Mouse (Mus musculus): ENCODE data around the gene Olfr319. TPM values are rescaled to one million over a fixed set of nuclear protein-coding genes. Genes with fewer than 3 reads are reported as not detected.
"Not testable (repeated sequence)": the region's sequence is repeated elsewhere in the genome, so short reads cannot be mapped to it uniquely, and the experiment has no call there.

Gene Olfr319
- not detected in 2 replicates for polyA plus RNA-seq (2014; fragmentation: Nextera tagmentation; extraction: Ambion mirVana)

DNA sequence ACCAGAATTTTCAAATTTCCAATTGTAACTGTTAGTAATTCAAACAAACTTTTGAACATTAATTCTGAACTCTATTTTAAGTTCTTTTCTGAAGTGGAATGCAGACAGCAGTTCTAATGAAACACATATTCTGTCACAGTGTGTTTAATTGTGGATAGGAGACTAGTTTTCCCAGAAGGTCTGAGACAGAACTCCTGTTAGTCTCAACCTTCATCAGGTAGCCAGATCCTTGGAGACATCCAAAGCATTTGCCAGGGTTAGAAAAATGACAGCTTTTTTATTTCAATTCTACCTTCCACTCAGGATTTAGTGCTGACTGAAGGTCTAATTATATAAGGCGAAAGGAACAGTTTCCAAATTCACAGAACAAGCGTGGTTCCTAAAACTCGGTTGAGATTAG is at the start of gene Olfr319:
Olfr319 (plus strand) TSS at position 301 of the 400 bp plus-strand sequence.
- DNase-seq (ENCODE audit: low spot score): no peak
- H3K9me3 ChIP-seq (ENCODE audit: control insufficient read depth, low read length): no peaks in the 10 kb centered on the region; the same call in 1 of the 2 replicates
- no peak for ATAC-seq (replicated peaks; ENCODE audit: low FRiP score)
- H3K4me1 ChIP-seq (replicated peaks; ENCODE audit: control insufficient read depth, insufficient read depth, low read length): no peaks in the 10 kb centered on the region
- no peaks in the 10 kb centered on the region for H3K27me3 ChIP-seq (ENCODE audit: control insufficient read depth, insufficient read depth, low read length)
- WGBS: 91% methylated on average over 3 of the region's 3 CpGs
- H3K4me3 ChIP-seq (ENCODE audit: low read depth, low read length): no peak within 1 kb of the TSS
- H3K27ac ChIP-seq (ENCODE audit: low read depth, low read length): no peak within 1 kb of the TSS
- H3K9ac ChIP-seq (ENCODE audit: low read length): no peak within 1 kb of the TSS
- no peak within 1 kb of the TSS for H3K4me2 ChIP-seq (ENCODE audit: low read depth, low read length, severe bottlenecking)
- H3K36me3 ChIP-seq (ENCODE audit: control insufficient read depth, insufficient read depth, low read length): no peaks in the 10 kb centered on the region

DNA sequence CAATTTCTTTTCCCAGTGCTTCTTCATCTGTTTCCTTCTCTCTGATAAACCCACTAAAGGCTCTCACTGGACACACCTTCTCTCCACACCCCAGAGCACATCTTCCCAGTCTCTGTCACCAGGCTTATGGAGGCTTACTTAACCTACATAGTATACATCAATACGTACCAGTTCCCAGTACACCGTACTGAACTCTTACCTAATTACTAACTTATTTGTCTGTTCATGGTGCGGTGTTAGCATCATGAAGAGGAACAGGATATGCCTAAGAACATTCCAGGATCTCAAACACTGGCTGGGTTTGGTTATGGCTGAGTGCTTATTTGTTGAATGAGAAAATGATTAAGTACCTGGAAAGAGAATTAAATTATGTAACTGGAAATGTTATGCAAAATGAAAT is 43.8 kb upstream of the Olfr319 start:
- H3K4me2 ChIP-seq (ENCODE audit: low read depth, low read length, severe bottlenecking): no peak overlapping the region
- 94% methylated on average over 3 of the region's 3 CpGs for WGBS
- H3K4me1 ChIP-seq (replicated peaks; ENCODE audit: control insufficient read depth, insufficient read depth, low read length): no peaks in the 10 kb centered on the region
- no peaks in the 10 kb centered on the region for H3K27me3 ChIP-seq (ENCODE audit: control insufficient read depth, insufficient read depth, low read length)
- no peak overlapping the region for H3K9ac ChIP-seq (ENCODE audit: low read length)
- H3K9me3 ChIP-seq (ENCODE audit: control insufficient read depth, low read length): no peaks in the 10 kb centered on the region
- H3K36me3 ChIP-seq (ENCODE audit: control insufficient read depth, insufficient read depth, low read length): no peaks in the 10 kb centered on the region
- H3K27ac ChIP-seq (ENCODE audit: low read depth, low read length): no peak overlapping the region
- ATAC-seq (replicated peaks; ENCODE audit: low FRiP score) (no peak), DNase-seq (ENCODE audit: low spot score) (no peak)
- no peak overlapping the region for H3K4me3 ChIP-seq (ENCODE audit: low read depth, low read length)

- Histone ChIP-seq H3K4me2 (ENCODE audit: low read depth, low read length, severe bottlenecking) (no peak within 1 kb of the TSS), H3K27me3 (ENCODE audit: control insufficient read depth, insufficient read depth, low read length) (no peaks in the 10 kb centered on the region), H3K9ac (ENCODE audit: low read length) (no peak within 1 kb of the TSS), H3K4me1 (replicated peaks; ENCODE audit: control insufficient read depth, insufficient read depth, low read length) (no peaks in the 10 kb centered on the region), H3K36me3 (ENCODE audit: control insufficient read depth, insufficient read depth, low read length) (no peaks in the 10 kb centered on the region), H3K4me3 (ENCODE audit: low read depth, low read length) (no peak within 1 kb of the TSS), H3K9me3 (ENCODE audit: control insufficient read depth, low read length) (no peaks in the 10 kb centered on the region), H3K27ac (ENCODE audit: low read depth, low read length) (no peak within 1 kb of the TSS)
- ATAC-seq (replicated peaks; ENCODE audit: low FRiP score) (no peak), DNase-seq (ENCODE audit: low spot score) (no peak)
- WGBS: 89% methylated on average over 4 of the region's 4 CpGs
Observed at GRCm38 (mm10) chr11:58658596-58658995, 40.4 kb upstream of the Olfr319 start, which contains the start of gene Olfr322. Gene Olfr322 (plus strand): TSS chr11:58658782.

DNA sequence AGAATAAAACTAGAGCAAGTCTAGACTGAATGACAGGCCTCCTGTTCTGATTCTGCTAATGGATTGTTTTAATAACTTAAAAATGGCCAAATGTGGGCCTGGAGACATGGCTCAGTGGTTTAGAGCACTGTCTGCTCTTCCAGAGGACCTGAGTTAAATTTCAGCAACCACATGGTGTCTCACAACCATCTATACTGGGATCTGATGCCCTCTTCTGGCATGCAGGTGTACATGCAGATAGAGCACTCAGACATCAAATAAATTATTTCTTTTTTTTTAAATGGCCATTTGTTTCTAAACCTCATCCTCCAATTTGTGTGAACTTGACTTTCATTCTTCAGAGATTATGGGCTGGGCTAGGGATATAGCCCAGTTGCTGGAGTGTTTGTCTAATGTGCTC is 29.7 kb upstream of the Olfr319 start:
- no peak overlapping the region for H3K27ac ChIP-seq (ENCODE audit: low read depth, low read length)
- no peaks in the 10 kb centered on the region for H3K36me3 ChIP-seq (ENCODE audit: control insufficient read depth, insufficient read depth, low read length)
- no peak for ATAC-seq (replicated peaks; ENCODE audit: low FRiP score)
- no peak overlapping the region for H3K4me3 ChIP-seq (ENCODE audit: low read depth, low read length)
- no peaks in the 10 kb centered on the region for H3K27me3 ChIP-seq (ENCODE audit: control insufficient read depth, insufficient read depth, low read length)
- no peak for DNase-seq (ENCODE audit: low spot score)
- no peaks in the 10 kb centered on the region for H3K4me1 ChIP-seq (replicated peaks; ENCODE audit: control insufficient read depth, insufficient read depth, low read length)
- H3K9me3 ChIP-seq (ENCODE audit: control insufficient read depth, low read length): no peaks in the 10 kb centered on the region
- H3K9ac ChIP-seq (ENCODE audit: low read length): no peak overlapping the region
- H3K4me2 ChIP-seq (ENCODE audit: low read depth, low read length, severe bottlenecking): no peak overlapping the region

DNA sequence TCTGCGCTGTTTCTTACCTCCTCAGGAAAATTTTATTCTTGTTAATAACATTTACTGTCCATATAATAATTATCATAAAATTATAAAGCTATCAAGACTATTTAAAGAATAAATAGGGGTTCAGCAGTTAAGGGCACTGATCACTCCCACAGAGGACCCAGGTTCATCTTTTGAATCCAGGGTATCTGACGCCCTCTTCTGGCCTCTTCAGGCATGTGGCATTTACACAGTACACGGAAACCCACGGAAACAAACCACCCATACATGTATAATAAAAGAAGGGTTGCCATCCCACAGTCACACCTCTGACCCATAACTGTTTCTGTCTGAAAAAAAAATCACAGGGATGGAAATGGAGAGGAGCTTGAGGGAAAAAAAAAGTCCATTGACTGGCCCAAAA is 27.1 kb upstream of the Olfr319 start:
- ATAC-seq (replicated peaks; ENCODE audit: low FRiP score) (no peak), DNase-seq (ENCODE audit: low spot score) (no peak)
- no peak overlapping the region for H3K27ac ChIP-seq (ENCODE audit: low read depth, low read length)
- H3K9ac ChIP-seq (ENCODE audit: low read length): no peak overlapping the region
- no peaks in the 10 kb centered on the region for H3K27me3 ChIP-seq (ENCODE audit: control insufficient read depth, insufficient read depth, low read length)
- no peaks in the 10 kb centered on the region for H3K4me1 ChIP-seq (replicated peaks; ENCODE audit: control insufficient read depth, insufficient read depth, low read length)
- H3K4me3 ChIP-seq (ENCODE audit: low read depth, low read length): no peak overlapping the region
- no peaks in the 10 kb centered on the region for H3K9me3 ChIP-seq (ENCODE audit: control insufficient read depth, low read length)
- H3K4me2 ChIP-seq (ENCODE audit: low read depth, low read length, severe bottlenecking): no peak overlapping the region
- H3K36me3 ChIP-seq (ENCODE audit: control insufficient read depth, insufficient read depth, low read length): no peaks in the 10 kb centered on the region
- WGBS: 51% methylated on average over 4 of the region's 4 CpGs

- no peaks in the 10 kb centered on the region for H3K36me3 ChIP-seq (ENCODE audit: control insufficient read depth, insufficient read depth, low read length)
- 76% methylated on average over 1 of the region's 1 CpGs for WGBS
- no peaks in the 10 kb centered on the region for H3K27me3 ChIP-seq (ENCODE audit: control insufficient read depth, insufficient read depth, low read length)
- no peak within 1 kb of the TSS for H3K9ac ChIP-seq (ENCODE audit: low read length)
- H3K9me3 ChIP-seq (ENCODE audit: control insufficient read depth, low read length): no peaks in the 10 kb centered on the region
- H3K4me2 ChIP-seq (ENCODE audit: low read depth, low read length, severe bottlenecking): no peak within 1 kb of the TSS
- H3K27ac ChIP-seq (ENCODE audit: low read depth, low read length): no peak within 1 kb of the TSS
- H3K4me3 ChIP-seq (ENCODE audit: low read depth, low read length): no peak within 1 kb of the TSS
- no peaks in the 10 kb centered on the region for H3K4me1 ChIP-seq (replicated peaks; ENCODE audit: control insufficient read depth, insufficient read depth, low read length)
- no peak for ATAC-seq (replicated peaks; ENCODE audit: low FRiP score)
- no peak for DNase-seq (ENCODE audit: low spot score)
Observed at GRCm38 (mm10) chr11:58680799-58681198, 18.2 kb upstream of the Olfr319 start, which contains the start of gene Olfr320. Gene Olfr320 (plus strand): TSS chr11:58681099.

DNA sequence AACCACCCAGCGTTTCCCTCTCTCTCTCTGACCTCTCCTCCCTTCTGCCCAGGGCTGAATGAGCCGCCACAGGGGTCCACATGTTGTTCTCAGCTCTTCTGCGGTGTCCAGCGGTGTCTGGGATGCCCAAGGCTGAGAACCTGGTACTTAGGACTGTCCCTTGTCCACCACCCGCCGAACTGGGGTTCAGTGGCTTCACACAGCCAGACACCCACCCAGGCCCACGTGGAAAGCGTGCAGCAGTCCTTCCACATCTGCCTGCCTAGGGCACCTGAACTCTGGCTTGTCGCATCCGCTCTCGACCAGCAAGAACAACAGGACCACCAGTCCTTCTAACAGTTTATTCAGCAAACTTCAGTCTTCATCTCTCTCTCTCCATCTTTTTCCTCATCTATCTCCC is 10.1 kb downstream of the Olfr319 start:
- Histone ChIP-seq H3K4me1 (replicated peaks; ENCODE audit: control insufficient read depth, insufficient read depth, low read length) (no peaks in the 10 kb centered on the region), H3K4me2 (ENCODE audit: low read depth, low read length, severe bottlenecking) (no peak overlapping the region)

DNA sequence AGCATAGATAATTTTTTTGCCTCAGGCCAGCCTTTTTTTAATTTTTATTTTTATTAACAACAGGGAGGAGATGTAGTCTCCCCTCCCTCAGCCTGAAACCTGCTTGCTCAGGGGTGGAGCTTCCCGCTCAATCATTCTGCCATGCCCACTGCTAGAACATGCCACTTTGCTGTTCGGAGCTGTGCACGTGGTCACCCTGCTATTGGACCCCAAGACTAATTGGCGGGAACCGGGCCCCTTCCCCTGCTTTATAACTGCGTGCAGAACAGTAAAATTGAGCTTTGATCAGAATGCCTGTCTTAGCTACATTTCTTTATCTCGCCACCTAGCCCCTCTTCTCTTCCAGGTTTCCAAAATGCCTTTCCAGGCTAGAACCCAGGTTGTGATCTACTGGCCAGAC is 18.8 kb downstream of the Olfr319 start:
- H3K27ac ChIP-seq (ENCODE audit: low read depth, low read length); H3K4me1 ChIP-seq (replicated peaks; ENCODE audit: control insufficient read depth, insufficient read depth, low read length); H3K9ac ChIP-seq (ENCODE audit: low read length); H3K4me2 ChIP-seq (ENCODE audit: low read depth, low read length, severe bottlenecking); H3K9me3 ChIP-seq (ENCODE audit: control insufficient read depth, low read length); H3K4me3 ChIP-seq (ENCODE audit: low read depth, low read length); H3K36me3 ChIP-seq (ENCODE audit: control insufficient read depth, insufficient read depth, low read length); H3K27me3 ChIP-seq (ENCODE audit: control insufficient read depth, insufficient read depth, low read length); ATAC-seq (replicated peaks; ENCODE audit: low FRiP score); DNase-seq (ENCODE audit: low spot score): not testable (repeated sequence)
- WGBS: 86% methylated on average over 6 of the region's 7 CpGs

More for the DNA sequence above, 10.1 kb downstream of the Olfr319 start:
- Histone ChIP-seq H3K9ac (ENCODE audit: low read length) (no peak overlapping the region), H3K27me3 (ENCODE audit: control insufficient read depth, insufficient read depth, low read length) (no peaks in the 10 kb centered on the region), H3K9me3 (ENCODE audit: control insufficient read depth, low read length) (no peaks in the 10 kb centered on the region), H3K27ac (ENCODE audit: low read depth, low read length) (no peak overlapping the region), H3K4me3 (ENCODE audit: low read depth, low read length) (no peak overlapping the region), H3K36me3 (ENCODE audit: control insufficient read depth, insufficient read depth, low read length) (no peaks in the 10 kb centered on the region)
- DNase-seq (ENCODE audit: low spot score): no peak
- ATAC-seq (replicated peaks; ENCODE audit: low FRiP score): no peak
- 79% methylated on average over 11 of the region's 11 CpGs for WGBS

GRCm38 (mm10) chr11:58719701-58720100 is 20.7 kb downstream of the Olfr319 start:
- Histone ChIP-seq H3K36me3 (ENCODE audit: control insufficient read depth, insufficient read depth, low read length) (no peaks in the 10 kb centered on the region), H3K27ac (ENCODE audit: low read depth, low read length) (no peak overlapping the region), H3K4me1 (replicated peaks; ENCODE audit: control insufficient read depth, insufficient read depth, low read length) (no peaks in the 10 kb centered on the region), H3K9ac (ENCODE audit: low read length) (no peak overlapping the region), H3K4me2 (ENCODE audit: low read depth, low read length, severe bottlenecking) (no peak overlapping the region), H3K9me3 (ENCODE audit: control insufficient read depth, low read length) (no peaks in the 10 kb centered on the region), H3K4me3 (ENCODE audit: low read depth, low read length) (no peak overlapping the region), H3K27me3 (ENCODE audit: control insufficient read depth, insufficient read depth, low read length) (no peaks in the 10 kb centered on the region)
- WGBS: 92% methylated on average over 4 of the region's 4 CpGs
- DNase-seq (ENCODE audit: low spot score) (no peak), ATAC-seq (replicated peaks; ENCODE audit: low FRiP score) (no peak)

Data from forebrain, embryonic 11.5 days (tissue).